Mouse (Mus musculus): ENCODE results near the gene Cant1.

GRCm38 (mm10) chr11:118394538-118394937 lies 24.3 kb downstream of the Cant1 start:
- TF ChIP-seq CTCF (IDR thresholded peaks at IDR 0.05; ENCODE audit: borderline replicate concordance, insufficient read depth, low read length) (no peak), POLR2A (IDR thresholded peaks at IDR 0.05; ENCODE audit: low read depth, low read length) (no peak)

Measured in embryonic fibroblast, embryonic 13.5 days (primary cell).